Mouse (Mus musculus) neural tube, embryonic 12.5 days (tissue): ENCODE measurements around the gene Btbd11. TPM values are rescaled to one million over a fixed set of nuclear protein-coding genes. Genes with fewer than 3 reads are reported as not detected.

ENCODE experiments used
- ATAC-seq: fragments of 200-750 bp; cut with Nextera tagmentation; 2 replicates; pipeline ENCODE4 v1.8.0; 2017; ENCODE audit warnings: low read depth, mild to moderate bottlenecking, moderate TSS enrichment, moderate library complexity; ENCODE audit not compliant: low FRiP score
- H3K27ac ChIP-seq: fragments of 300-500 bp; sonication (generic); 2 replicates; pipeline ENCODE4 v1.5.1; 2016
- H3K27me3 ChIP-seq: fragments of 300-500 bp; sonication (generic); replicated peaks from 2 replicates; pipeline ENCODE4 v1.6.1; 2016; ENCODE audit warnings: mild to moderate bottlenecking
- H3K36me3 ChIP-seq: fragments of 300-500 bp; sonication (generic); 2 replicates; pipeline ENCODE4 v1.6.1; 2016; ENCODE audit warnings: mild to moderate bottlenecking
- H3K4me1 ChIP-seq: fragments of 300-500 bp; sonication (generic); 2 replicates; pipeline ENCODE4 v1.6.1; 2016
- H3K4me2 ChIP-seq: fragments of 300-500 bp; sonication (generic); replicated peaks from 2 replicates; pipeline ENCODE4 v1.6.1; 2016; ENCODE audit warnings: mild to moderate bottlenecking
- H3K4me3 ChIP-seq: fragments of 300-500 bp; sonication (generic); 2 replicates; pipeline ENCODE4 v1.5.1; 2016
- H3K9ac ChIP-seq: fragments of 300-500 bp; sonication (generic); 2 replicates; pipeline ENCODE4 v1.6.1; 2016; ENCODE audit warnings: mild to moderate bottlenecking
- H3K9me3 ChIP-seq: fragments of 300-500 bp; sonication (generic); 2 replicates; pipeline ENCODE4 v1.6.1; 2016; ENCODE audit warnings: mild to moderate bottlenecking
- WGBS: fragments of 180-500 bp; shearing (Covaris S2); methylation state at CpG from one replicate; pipeline ENCODE4 v1.1.7; 2016; 5-methylcytosine and 5-hydroxymethylcytosine counted together
- polyA plus RNA-seq: library from polyadenylated mRNA; unstranded; fragments of >200 nt; fragmentation: Nextera tagmentation; extraction: Ambion mirVana; gene quantifications from 2 replicates; pipeline ENCODE4 v1.2.1, GENCODE M21; 2016

Btbd11 gene
- polyA plus RNA-seq, 1 experiment from 2014 or later = 10.8 TPM

DNA sequence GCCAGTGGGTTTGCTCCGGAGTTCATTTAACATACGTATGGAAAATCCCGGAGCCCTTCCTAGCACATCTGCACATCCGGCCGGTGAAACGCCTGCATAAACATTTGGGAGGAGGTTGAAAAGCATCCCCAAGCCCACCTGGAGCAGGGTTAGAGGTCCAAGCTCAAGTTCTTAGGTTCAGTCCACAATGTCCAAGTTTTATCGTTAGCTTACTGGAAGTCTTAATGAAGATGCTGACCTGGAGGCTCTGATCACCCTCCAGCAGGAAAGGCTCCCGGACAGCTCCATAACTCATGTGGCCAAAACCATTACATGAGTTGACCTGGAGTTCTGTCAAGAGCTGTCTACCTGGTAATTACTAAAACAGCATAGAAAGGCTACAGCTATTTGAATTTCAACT lies 109.7 kb downstream of the Btbd11 start:
- no peak for ATAC-seq
- H3K27ac ChIP-seq = no peak overlapping the region
- no peak overlapping the region for H3K9ac ChIP-seq
- no peaks in the 10 kb centered on the region for H3K27me3 ChIP-seq
- no peak overlapping the region for H3K4me3 ChIP-seq
- no peaks in the 10 kb centered on the region; the same call in 1 of the 2 replicates for H3K4me1 ChIP-seq
- H3K36me3 ChIP-seq = no peaks in the 10 kb centered on the region
- H3K9me3 ChIP-seq = no peaks in the 10 kb centered on the region
- H3K4me2 ChIP-seq = no peak overlapping the region
- WGBS = 83% methylated on average over 8 of the region's 8 CpGs

DNA sequence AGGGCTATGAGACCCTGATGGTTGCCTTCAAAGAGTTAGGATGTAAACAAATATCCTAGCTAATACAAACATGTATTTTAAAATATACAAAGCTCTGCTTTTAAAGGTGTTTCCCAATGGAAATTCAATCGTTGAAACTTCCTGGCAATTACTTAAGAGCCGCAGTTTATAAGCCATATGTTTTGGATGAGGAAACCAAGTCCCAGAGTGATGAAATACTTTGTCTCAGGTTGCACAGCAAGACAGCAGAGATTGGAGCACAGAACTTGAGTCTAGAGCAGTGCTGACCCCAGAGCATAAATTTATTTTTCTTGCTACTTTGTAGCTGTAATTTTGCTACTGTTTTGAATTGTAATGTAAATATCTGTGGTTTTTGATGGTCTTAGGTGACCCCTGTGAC lies 110.4 kb downstream of the Btbd11 start:
- Histone ChIP-seq H3K4me3 (no peak overlapping the region), H3K4me2 (no peak overlapping the region), H3K4me1 (no peaks in the 10 kb centered on the region; the same call in 1 of the 2 replicates), H3K27me3 (no peaks in the 10 kb centered on the region), H3K27ac (no peak overlapping the region), H3K9me3 (no peaks in the 10 kb centered on the region), H3K9ac (no peak overlapping the region), H3K36me3 (no peaks in the 10 kb centered on the region)
- no peak for ATAC-seq
- WGBS = 81% methylated on average over 2 of the region's 2 CpGs

DNA sequence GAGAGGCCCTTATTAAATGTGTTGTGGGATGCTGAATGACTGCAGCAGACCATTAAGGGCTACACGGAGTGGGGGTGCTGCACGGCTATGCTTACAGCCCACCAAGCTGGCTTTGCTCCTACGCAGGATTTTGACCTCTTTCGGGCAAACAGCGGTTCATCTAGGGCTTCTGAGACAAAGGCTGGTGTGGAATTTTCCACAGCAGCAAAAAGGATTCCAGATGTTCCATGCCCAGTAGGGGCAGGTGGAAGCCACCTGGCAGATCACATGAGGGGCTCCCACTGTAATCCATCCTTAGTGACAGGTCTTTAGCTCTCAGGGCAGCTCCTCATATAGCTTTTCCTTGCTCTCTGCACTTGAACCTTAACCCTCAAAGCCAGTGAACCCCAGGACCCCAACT lies 111.3 kb downstream of the Btbd11 start:
- no peaks in the 10 kb centered on the region for H3K36me3 ChIP-seq
- no peaks in the 10 kb centered on the region; the same call in 1 of the 2 replicates for H3K4me1 ChIP-seq
- H3K27ac ChIP-seq = no peak overlapping the region
- no peak overlapping the region for H3K9ac ChIP-seq
- H3K4me3 ChIP-seq = no peak overlapping the region
- 80% methylated on average over 5 of the region's 5 CpGs for WGBS
- no peaks in the 10 kb centered on the region for H3K9me3 ChIP-seq
- no peaks in the 10 kb centered on the region for H3K27me3 ChIP-seq
- ATAC-seq = no peak
- H3K4me2 ChIP-seq = no peak overlapping the region

DNA sequence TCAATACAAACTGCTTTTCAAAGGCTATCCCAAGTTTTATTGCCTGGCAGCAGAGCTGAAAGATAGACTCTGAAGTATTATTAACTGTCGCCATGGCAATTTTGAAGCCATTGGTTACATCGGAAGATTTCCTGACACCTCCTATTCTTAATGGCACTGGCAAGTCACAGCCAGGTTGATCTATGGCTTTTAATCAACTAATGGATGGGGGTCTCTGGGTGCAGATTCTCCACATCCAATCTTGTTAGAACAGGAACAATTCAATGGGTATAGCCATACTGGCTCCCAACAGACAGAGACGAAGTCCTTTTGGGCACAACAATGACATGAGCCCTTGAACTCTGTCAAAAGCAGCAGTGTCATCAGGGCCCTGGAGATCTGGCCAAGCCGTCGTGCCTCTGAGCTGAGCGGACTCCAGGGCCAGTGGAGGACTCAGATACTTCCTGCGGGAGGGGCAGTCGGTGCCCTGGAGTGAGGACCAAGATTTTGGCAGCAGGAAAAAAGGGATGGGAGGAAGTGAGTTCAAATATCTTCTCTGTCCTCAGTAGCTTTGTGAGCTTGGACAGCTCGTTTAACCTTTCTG lies 114.0 kb downstream of the Btbd11 start:
- H3K9ac ChIP-seq = no peak overlapping the region
- WGBS = 50% methylated on average over 9 of the region's 9 CpGs
- no peak overlapping the region for H3K4me2 ChIP-seq
- 0 out of 2 replicates have a peak, but pooled peaks have one; percentile 44 for ATAC-seq
- H3K36me3 ChIP-seq = no peaks in the 10 kb centered on the region
- H3K9me3 ChIP-seq = no peaks in the 10 kb centered on the region
- H3K4me1 ChIP-seq = no peaks in the 10 kb centered on the region; the same call in 1 of the 2 replicates
- no peaks in the 10 kb centered on the region for H3K27me3 ChIP-seq
- no peak overlapping the region for H3K4me3 ChIP-seq
- no peak overlapping the region for H3K27ac ChIP-seq

DNA sequence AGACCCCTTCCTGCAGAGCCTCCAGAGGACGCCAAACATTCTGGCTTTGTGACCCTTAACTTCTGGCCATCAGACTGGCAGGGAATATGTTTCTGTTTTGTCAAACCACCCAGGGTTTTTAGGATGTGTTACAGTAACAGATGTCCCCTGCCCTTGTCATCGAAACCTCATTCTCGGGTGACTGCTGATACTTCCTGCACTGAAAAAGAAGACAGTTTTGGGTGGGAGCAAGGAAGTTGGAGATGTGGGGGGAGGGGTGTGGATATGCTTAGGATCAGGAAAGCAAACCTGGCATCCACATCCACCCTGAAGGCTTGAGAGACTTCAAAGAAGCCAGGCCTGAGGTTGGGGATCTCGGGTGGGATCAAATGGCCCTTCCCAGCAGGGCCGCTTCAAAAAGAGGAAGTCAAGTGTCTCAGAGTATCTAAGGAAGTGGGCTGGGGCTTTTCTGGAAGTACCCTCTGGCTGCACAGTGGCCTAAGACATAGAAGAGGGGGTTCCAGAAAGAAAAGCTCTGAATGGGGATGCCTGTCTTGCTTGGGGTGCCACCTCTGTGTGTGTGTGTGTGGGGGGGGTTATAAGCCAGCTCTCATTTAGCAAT lies 115.5 kb downstream of the Btbd11 start:
- ATAC-seq = no peak
- 57% methylated on average over 5 of the region's 5 CpGs for WGBS
- Histone ChIP-seq H3K4me2 (no peak overlapping the region), H3K4me3 (no peak overlapping the region), H3K9me3 (no peaks in the 10 kb centered on the region), H3K27me3 (no peaks in the 10 kb centered on the region), H3K4me1 (no peaks in the 10 kb centered on the region; the same call in 1 of the 2 replicates), H3K27ac (no peak overlapping the region), H3K36me3 (no peaks in the 10 kb centered on the region), H3K9ac (no peak overlapping the region)

DNA sequence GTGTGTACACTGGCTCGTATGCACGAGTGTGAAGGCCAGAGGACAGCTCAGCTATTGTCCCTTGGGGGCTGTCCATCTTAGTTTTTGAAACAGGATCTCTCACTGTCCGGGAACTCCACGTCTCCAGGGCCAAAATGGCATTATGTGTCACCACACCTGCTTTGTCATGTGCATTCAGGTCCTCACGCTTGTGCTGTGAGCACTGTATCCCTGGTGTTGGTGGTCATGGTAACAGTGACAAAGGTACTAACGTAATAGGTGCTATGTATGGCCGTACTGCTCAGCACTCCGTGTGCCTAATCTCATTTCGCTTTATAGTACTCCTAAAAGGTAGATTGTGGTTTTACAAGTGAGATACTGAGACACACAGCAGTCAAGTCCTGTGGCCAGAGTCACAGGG lies 116.0 kb downstream of the Btbd11 start:
- no peak for ATAC-seq
- no peak overlapping the region for H3K4me2 ChIP-seq
- no peaks in the 10 kb centered on the region; the same call in 1 of the 2 replicates for H3K4me1 ChIP-seq
- WGBS = 70% methylated on average over 9 of the region's 9 CpGs
- H3K27me3 ChIP-seq = no peaks in the 10 kb centered on the region
- no peak overlapping the region for H3K4me3 ChIP-seq
- no peaks in the 10 kb centered on the region for H3K36me3 ChIP-seq
- H3K27ac ChIP-seq = no peak overlapping the region
- no peak overlapping the region for H3K9ac ChIP-seq
- no peaks in the 10 kb centered on the region for H3K9me3 ChIP-seq

DNA sequence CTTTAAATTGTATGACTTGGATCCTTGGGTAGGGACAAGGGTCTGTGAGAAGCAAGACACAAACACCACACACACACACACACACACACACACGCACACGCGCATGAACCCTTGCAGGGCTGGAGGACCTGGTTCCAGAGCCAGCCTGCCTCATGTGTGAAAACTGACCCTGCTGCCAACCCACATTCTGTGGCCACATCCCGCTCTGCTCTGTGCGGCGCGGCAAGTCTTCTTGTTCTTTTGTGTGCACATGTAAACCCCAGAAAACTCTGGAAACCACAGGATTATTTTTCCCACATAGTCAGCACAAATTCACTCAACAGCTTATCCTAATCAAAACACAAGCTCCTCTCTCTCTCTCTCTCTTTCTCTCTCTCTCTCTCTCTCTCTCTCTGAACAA lies 116.8 kb downstream of the Btbd11 start:
- Histone ChIP-seq H3K9ac (no peak overlapping the region), H3K4me1 (peaks cover 5% of the 10 kb centered on the region; the same call in 1 of the 2 replicates), H3K9me3 (no peaks in the 10 kb centered on the region), H3K4me2 (no peak overlapping the region), H3K27ac (no peak overlapping the region), H3K4me3 (no peak overlapping the region), H3K27me3 (no peaks in the 10 kb centered on the region), H3K36me3 (no peaks in the 10 kb centered on the region)
- WGBS = 97% methylated on average over 7 of the region's 7 CpGs
- no peak for ATAC-seq

DNA sequence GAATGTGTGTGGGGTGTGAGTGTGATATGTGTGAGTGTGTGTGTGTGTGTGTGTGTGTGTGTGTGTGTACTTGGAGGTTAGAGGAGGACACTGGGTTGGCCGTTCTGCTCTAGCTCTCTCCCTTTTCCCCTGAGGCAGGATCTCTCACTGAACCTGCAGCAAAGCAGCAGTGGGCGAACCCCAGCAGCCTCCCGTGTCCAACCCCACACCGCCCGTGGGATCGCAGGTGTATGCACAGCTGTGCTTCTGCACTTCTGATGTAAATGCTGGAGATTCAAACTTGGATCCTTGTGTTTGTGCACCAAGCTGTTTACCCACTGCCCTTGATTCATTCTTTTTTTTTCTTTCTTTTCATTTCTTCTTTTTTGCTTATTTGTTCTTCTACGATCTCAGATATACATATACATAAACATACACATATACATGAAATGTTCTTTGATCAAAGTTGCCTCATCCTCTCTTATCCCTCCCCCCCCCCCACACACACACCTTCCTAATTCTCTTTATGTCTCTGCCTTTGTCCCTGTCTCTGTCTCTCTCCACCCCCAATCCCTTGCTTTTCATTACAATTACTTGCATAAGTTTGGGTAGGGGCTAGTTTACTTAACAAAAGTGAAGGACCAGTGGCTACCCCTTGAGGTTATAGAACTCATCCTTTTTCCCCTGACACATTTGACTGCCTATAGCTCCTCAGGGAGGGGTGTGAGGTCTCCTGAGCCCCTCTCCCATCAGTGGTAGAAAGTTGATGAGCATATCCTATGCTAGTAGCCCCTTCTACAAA lies 120.8 kb downstream of the Btbd11 start:
- peaks cover 14% of the 10 kb centered on the region for H3K4me1 ChIP-seq

DNA sequence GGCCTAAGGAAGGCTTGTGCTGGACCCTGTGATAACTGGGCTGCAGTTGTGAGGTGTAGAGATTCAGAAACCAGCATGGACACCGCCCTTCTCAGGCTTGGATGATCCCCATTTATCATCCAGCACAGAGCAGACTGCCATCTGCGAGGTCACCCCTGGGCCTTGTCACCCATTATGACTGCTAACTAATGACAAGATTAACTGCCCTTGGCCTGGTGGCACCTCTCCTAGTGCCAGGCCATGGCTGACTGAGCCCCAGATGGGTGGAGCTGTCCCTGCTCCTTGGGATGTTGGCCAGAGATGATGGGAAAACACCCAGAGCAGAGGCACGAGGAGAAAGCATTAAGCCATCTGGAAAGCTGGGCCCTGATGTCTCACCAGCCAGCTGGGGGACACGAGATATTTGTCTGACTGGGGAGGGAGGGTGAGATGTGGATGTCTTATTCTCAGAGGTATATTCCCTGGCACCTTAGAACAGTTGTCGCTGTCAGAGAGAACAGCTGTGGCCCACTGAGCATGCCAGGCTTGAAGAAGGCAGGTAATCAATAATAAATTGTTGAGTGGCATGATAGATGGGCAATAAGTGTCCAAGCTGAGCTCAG lies 121.7 kb downstream of the Btbd11 start:
- peaks cover 14% of the 10 kb centered on the region for H3K4me1 ChIP-seq
- no peak overlapping the region for H3K4me2 ChIP-seq
- no peak for ATAC-seq
- H3K36me3 ChIP-seq = no peaks in the 10 kb centered on the region
- no peak overlapping the region for H3K27ac ChIP-seq
- H3K9me3 ChIP-seq = no peaks in the 10 kb centered on the region
- WGBS = 54% methylated on average over 5 of the region's 5 CpGs
- no peak overlapping the region for H3K4me3 ChIP-seq
- no peak overlapping the region for H3K9ac ChIP-seq
- H3K27me3 ChIP-seq = no peaks in the 10 kb centered on the region

More for the DNA sequence above, 120.8 kb downstream of the Btbd11 start:
- ATAC-seq = no peak
- no peak overlapping the region for H3K9ac ChIP-seq
- H3K36me3 ChIP-seq = no peaks in the 10 kb centered on the region
- H3K9me3 ChIP-seq = no peaks in the 10 kb centered on the region
- no peak overlapping the region for H3K27ac ChIP-seq
- 58% methylated on average over 7 of the region's 7 CpGs for WGBS
- no peak overlapping the region for H3K4me2 ChIP-seq
- H3K4me3 ChIP-seq = no peak overlapping the region
- H3K27me3 ChIP-seq = no peaks in the 10 kb centered on the region

DNA sequence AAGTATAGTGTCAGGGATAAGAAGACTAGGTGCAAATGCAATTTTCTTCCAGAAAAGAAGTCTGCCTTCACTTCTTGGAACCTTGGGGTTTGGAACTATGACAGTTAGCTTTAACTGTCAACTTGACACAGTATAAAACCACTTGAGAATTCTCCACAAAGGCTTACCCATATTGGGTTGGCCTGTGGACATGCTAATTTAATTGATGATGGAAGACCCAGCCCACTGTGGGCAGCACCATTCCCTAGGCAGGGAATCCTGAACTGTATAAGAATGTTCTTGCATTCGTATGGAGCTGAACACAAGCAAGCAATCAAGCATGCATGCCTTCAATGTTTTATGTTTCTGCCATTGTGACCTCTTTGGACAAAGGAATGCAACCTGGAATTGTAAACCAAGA lies 122.4 kb downstream of the Btbd11 start:
- no peaks in the 10 kb centered on the region for H3K9me3 ChIP-seq
- peaks cover 14% of the 10 kb centered on the region for H3K4me1 ChIP-seq
- ATAC-seq = no peak
- no peaks in the 10 kb centered on the region for H3K27me3 ChIP-seq
- H3K36me3 ChIP-seq = no peaks in the 10 kb centered on the region
- H3K4me2 ChIP-seq = no peak overlapping the region
- H3K4me3 ChIP-seq = no peak overlapping the region
- H3K27ac ChIP-seq = no peak overlapping the region
- 73% methylated on average over 1 of the region's 1 CpGs for WGBS
- H3K9ac ChIP-seq = no peak overlapping the region

DNA sequence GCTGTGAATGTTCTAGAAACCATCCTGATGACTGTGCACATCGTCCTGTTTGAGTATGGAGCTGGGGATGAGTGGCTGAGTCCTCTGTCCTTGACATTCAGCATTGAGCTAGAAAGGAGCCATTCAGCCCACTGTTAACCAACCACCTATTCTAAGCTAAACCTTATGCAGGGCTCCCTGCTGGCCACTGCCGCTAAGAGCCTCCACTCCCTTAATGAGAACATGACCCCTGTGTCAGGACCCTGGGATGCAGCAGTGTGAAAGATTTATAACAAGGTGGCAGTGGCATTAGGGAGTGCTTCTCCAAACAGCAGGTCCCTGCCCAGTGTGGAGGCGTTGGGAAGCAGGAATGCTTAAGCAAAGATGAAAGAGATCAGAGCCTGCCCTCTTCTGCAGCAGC lies 123.7 kb downstream of the Btbd11 start:
- 4% methylated on average over 3 of the region's 3 CpGs for WGBS
- no peaks in the 10 kb centered on the region for H3K27me3 ChIP-seq
- no peak overlapping the region for H3K27ac ChIP-seq
- no peak overlapping the region for H3K9ac ChIP-seq
- H3K4me2 ChIP-seq = no peak overlapping the region
- no peaks in the 10 kb centered on the region for H3K9me3 ChIP-seq
- no peaks in the 10 kb centered on the region for H3K36me3 ChIP-seq
- H3K4me3 ChIP-seq = no peak overlapping the region
- H3K4me1 ChIP-seq = peaks cover 14% of the 10 kb centered on the region
- ATAC-seq = no peak

DNA sequence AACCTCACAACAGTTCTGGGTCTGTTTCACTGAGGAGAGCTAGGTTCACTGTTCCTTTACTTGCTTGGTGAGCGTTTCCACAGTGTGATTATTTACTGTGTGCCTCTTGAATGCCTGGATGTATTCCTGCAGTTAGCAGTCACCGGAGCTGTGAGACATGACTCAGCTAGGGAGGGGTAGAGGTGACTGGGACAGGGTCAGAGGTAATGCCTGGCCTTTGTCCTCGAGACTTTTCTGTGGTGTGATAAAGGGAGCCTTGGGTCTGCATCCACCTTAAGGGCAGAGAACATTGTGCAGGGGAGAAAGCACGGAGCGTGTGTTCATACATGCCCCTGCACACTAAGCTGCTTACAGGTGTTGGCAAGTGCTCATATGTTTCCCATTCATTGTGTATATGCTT lies 126.2 kb downstream of the Btbd11 start:
- Histone ChIP-seq H3K4me3 (no peak overlapping the region), H3K9me3 (no peaks in the 10 kb centered on the region), H3K27me3 (no peaks in the 10 kb centered on the region), H3K36me3 (no peaks in the 10 kb centered on the region), H3K4me2 (no peak overlapping the region), H3K9ac (no peak overlapping the region), H3K27ac (no peak overlapping the region), H3K4me1 (peaks cover 14% of the 10 kb centered on the region)
- ATAC-seq = no peak
- WGBS = 83% methylated on average over 5 of the region's 5 CpGs
